ENCODE assay signal across 23 mouse cellular contexts in genomic region chr4:82641066-82641680, GRCm38 (mm10).
DNase-seq lines count a peak whose midpoint lies in the region; ATAC-seq and TF ChIP-seq lines count a peak whose summit lies in the region.
"Had no signal": no experiment of that assay in that cellular context is flagged by ENCODE, and none has a peak within 500 bp of the region (broad histone marks: within the 10 kb centered on the region; RNA-seq: fewer than 3 reads in every experiment).

No protein-coding gene starts in this region.

- POLR2A ChIA-PET in Patski (lab: Charles Lee), result interaction anchor here (1.3 to 1.5 kb wide), 2 partner anchors 17 to 125 kb away, joined by 3 read pairs; no protein-coding TSS in a partner anchor

- no peaks in the 10 kb centered on the region; the same call in 1 of the 2 replicates for H3K4me1 ChIP-seq in heart, embryonic 10.5 days
- no peaks in the 10 kb centered on the region for H3K4me1 ChIP-seq in midbrain, embryonic 11.5 days (ENCODE audit: control insufficient read depth, insufficient read depth, low read length)
- no peaks in the 10 kb centered on the region for H3K4me1 ChIP-seq in midbrain, embryonic 10.5 days
- H3K4me1 ChIP-seq: embryonic facial prominence, embryonic 10.5 days; kidney, embryonic 15.5 days; liver, embryonic 15.5 days had no signal

- CTCF ChIA-PET in Patski (lab: Charles Lee), result interaction anchor here (1.3 kb wide), 1 partner anchor 18 kb away, joined by 3 read pairs; no protein-coding TSS in a partner anchor

- H3K27ac ChIP-seq in heart, embryonic 10.5 days, result peak overlapping the region; percentile 29; the same call in 1 of the 2 replicates
- H3K27ac ChIP-seq in midbrain, embryonic 11.5 days (ENCODE audit: low read depth, low read length), result no peak overlapping the region
- no peak overlapping the region for H3K27ac ChIP-seq in midbrain, embryonic 10.5 days (replicated peaks)
- H3K27ac ChIP-seq: embryonic facial prominence, embryonic 10.5 days; forebrain, embryonic 10.5 days; heart, embryonic 15.5 days; hindbrain, embryonic 13.5 days; kidney, embryonic 15.5 days; limb, embryonic 10.5 days; liver, embryonic 15.5 days; midbrain, embryonic 13.5 days; neural tube, embryonic 12.5 days had no signal

- no peak overlapping the region for H3K9ac ChIP-seq in midbrain, embryonic 11.5 days (ENCODE audit: low read length)
- H3K9ac ChIP-seq: forebrain, postnatal 0 days; heart, embryonic 15.5 days; hindbrain, embryonic 13.5 days; kidney, embryonic 15.5 days; liver, embryonic 15.5 days; midbrain, embryonic 13.5 days; neural tube, embryonic 12.5 days had no signal

- TF ChIP-seq CTCF in Patski (IDR thresholded peaks at IDR 0.05), result no peak

- WGBS in heart, embryonic 10.5 days, result 75% methylated on average over 5 of the region's 5 CpGs
- WGBS in midbrain, embryonic 11.5 days, result 88% methylated on average over 5 of the region's 5 CpGs
- 80% methylated on average over 5 of the region's 5 CpGs for WGBS in midbrain, embryonic 10.5 days

- no peaks in the 10 kb centered on the region for H3K27me3 ChIP-seq in heart, embryonic 10.5 days (ENCODE audit: insufficient read depth, poor library complexity, severe bottlenecking)
- no peaks in the 10 kb centered on the region for H3K27me3 ChIP-seq in midbrain, embryonic 11.5 days (ENCODE audit: control insufficient read depth, insufficient read depth, low read length)
- H3K27me3 ChIP-seq in midbrain, embryonic 10.5 days (ENCODE audit: low read depth, poor library complexity, severe bottlenecking), result no peaks in the 10 kb centered on the region
- no peaks in the 10 kb centered on the region for H3K27me3 ChIP-seq in Patski
- H3K27me3 ChIP-seq: heart, embryonic 15.5 days; hindbrain, embryonic 13.5 days; kidney, embryonic 15.5 days; liver, embryonic 15.5 days; midbrain, embryonic 13.5 days; neural tube, embryonic 12.5 days had no signal

- no peak for ATAC-seq in midbrain, embryonic 11.5 days (ENCODE audit: low FRiP score)
- peak; percentile 45 for ATAC-seq in Patski
- ATAC-seq: forebrain, postnatal 0 days; midbrain, embryonic 13.5 days had no signal

- in situ Hi-C loops in Patski (cut with MboI; ENCODE audit: low pct_unique_long_range_greater_than_20kb), result loop anchor here (10.0 kb wide), 1 partner anchor 194 kb away; no protein-coding TSS in a partner anchor

- H3K4me2 ChIP-seq in midbrain, embryonic 11.5 days, result no peak overlapping the region
- H3K4me2 ChIP-seq: heart, embryonic 15.5 days; hindbrain, embryonic 13.5 days; kidney, embryonic 15.5 days; liver, embryonic 15.5 days; midbrain, embryonic 13.5 days; neural tube, embryonic 12.5 days had no signal

- H3K9me3 ChIP-seq in heart, embryonic 10.5 days, result no peaks in the 10 kb centered on the region
- no peaks in the 10 kb centered on the region for H3K9me3 ChIP-seq in midbrain, embryonic 11.5 days (ENCODE audit: control insufficient read depth, low read length)
- H3K9me3 ChIP-seq in midbrain, embryonic 10.5 days (replicated peaks), result no peaks in the 10 kb centered on the region
- H3K9me3 ChIP-seq: embryonic facial prominence, embryonic 10.5 days; forebrain, embryonic 10.5 days; heart, embryonic 15.5 days; hindbrain, embryonic 13.5 days; kidney, embryonic 15.5 days; limb, embryonic 10.5 days; liver, embryonic 15.5 days; midbrain, embryonic 13.5 days; neural tube, embryonic 12.5 days had no signal

- DNase-seq in heart, embryonic 10.5 days (ENCODE audit: low spot score), result no peak
- no peak for DNase-seq in heart, postnatal 14 days
- peak; percentile 37 for DNase-seq in midbrain, embryonic 11.5 days (ENCODE audit: low spot score, missing footprints)
- no peak for DNase-seq in midbrain, embryonic 10.5 days (ENCODE audit: low spot score)
- DNase-seq in Patski (ENCODE audit: low read depth, low spot score), result no peak
- no peak for DNase-seq in layer of hippocampus, postnatal 36 days
- DNase-seq in natural killer cell, adult 2 months (ENCODE audit: low spot score in 2 of 2), result no peak
- DNase-seq: adrenal gland, postnatal 36 days; cerebellum, adult 9-11 months; forebrain, postnatal 0 days; kidney, adult 11 months; layer of hippocampus, adult 9-11 months; liver; thymus, postnatal 14 days had no signal

- intact Hi-C loops in heart, postnatal 14 days (cut with DNase I), result loop anchor here (5.0 to 10.0 kb wide), 2 partner anchors 66 to 164 kb away; partner anchors contain the start of gene Nfib

- no peak overlapping the region for H3K4me3 ChIP-seq in heart, embryonic 10.5 days
- H3K4me3 ChIP-seq in midbrain, embryonic 11.5 days (ENCODE audit: low read depth, low read length), result no peak overlapping the region
- H3K4me3 ChIP-seq in midbrain, embryonic 10.5 days, result no peak overlapping the region
- H3K4me3 ChIP-seq: embryonic facial prominence, embryonic 10.5 days; forebrain, embryonic 10.5 days; heart, embryonic 15.5 days; hindbrain, embryonic 13.5 days; kidney, embryonic 15.5 days; limb, embryonic 10.5 days; liver, embryonic 15.5 days; midbrain, embryonic 13.5 days; neural tube, embryonic 12.5 days had no signal

- H3K36me3 ChIP-seq in heart, embryonic 10.5 days, result no peaks in the 10 kb centered on the region
- no peaks in the 10 kb centered on the region for H3K36me3 ChIP-seq in midbrain, embryonic 11.5 days (ENCODE audit: control insufficient read depth, insufficient read depth, low read length)
- no peaks in the 10 kb centered on the region for H3K36me3 ChIP-seq in midbrain, embryonic 10.5 days
- H3K36me3 ChIP-seq: embryonic facial prominence, embryonic 10.5 days; forebrain, embryonic 10.5 days; heart, embryonic 15.5 days; hindbrain, embryonic 13.5 days; kidney, embryonic 15.5 days; limb, embryonic 10.5 days; liver, embryonic 15.5 days; midbrain, embryonic 13.5 days; neural tube, embryonic 12.5 days had no signal
